Mouse (Mus musculus): ENCODE measurements at regions not wholly inside any gene's neighbourhood (a gene's known extent, or its start where the extent isn't known, plus 50 kb on each side); places are given as distances from the start of the nearest gene placed in this dataset.

- peak; percentile 71 to 72 for DNase-seq (ENCODE audit: low spot score in 2 of 2)
Observed at GRCm38 (mm10) chr3:42129821-42130560, 387.6 kb downstream of the D3Ertd751e start.

GRCm38 (mm10) chr3:42132322-42132721, 389.9 kb downstream of the D3Ertd751e start:
- no peak for DNase-seq (ENCODE audit: low spot score in 2 of 2)

- DNase-seq (ENCODE audit: low spot score in 2 of 2): no peak
Observed at GRCm38 (mm10) chr3:42153372-42153771, 411.0 kb downstream of the D3Ertd751e start.

GRCm38 (mm10) chr3:42154909-42155308, 412.5 kb downstream of the D3Ertd751e start:
- DNase-seq (ENCODE audit: low spot score in 2 of 2): no peak

- peak in 1 of 2 experiments; percentile 11 for DNase-seq (ENCODE audit: low spot score in 2 of 2)
Observed at GRCm38 (mm10) chr3:42163666-42164065, 421.3 kb downstream of the D3Ertd751e start.

- DNase-seq (ENCODE audit: low spot score in 2 of 2): no peak
Observed at GRCm38 (mm10) chr3:42199206-42199605, 456.8 kb downstream of the D3Ertd751e start.

- DNase-seq (ENCODE audit: low spot score in 2 of 2): no peak
Observed at GRCm38 (mm10) chr3:42201373-42201772, 459.0 kb downstream of the D3Ertd751e start.

- DNase-seq (ENCODE audit: low spot score in 2 of 2): no peak
Observed at GRCm38 (mm10) chr3:42205640-42206039, 463.2 kb downstream of the D3Ertd751e start.

GRCm38 (mm10) chr3:42211420-42211819, 469.0 kb downstream of the D3Ertd751e start:
- no peak for DNase-seq (ENCODE audit: low spot score in 2 of 2)

- no peak for DNase-seq (ENCODE audit: low spot score in 2 of 2)
Observed at GRCm38 (mm10) chr3:42212456-42212855, 470.0 kb downstream of the D3Ertd751e start.

GRCm38 (mm10) chr3:42213163-42213562, 470.8 kb downstream of the D3Ertd751e start:
- DNase-seq (ENCODE audit: low spot score in 2 of 2): no peak

GRCm38 (mm10) chr3:42214624-42215276, 472.3 kb downstream of the D3Ertd751e start:
- no peak for DNase-seq (ENCODE audit: low spot score in 2 of 2)

- DNase-seq (ENCODE audit: low spot score in 2 of 2): no peak
Observed at GRCm38 (mm10) chr3:42218719-42219118, 476.3 kb downstream of the D3Ertd751e start.

- DNase-seq (ENCODE audit: low spot score in 2 of 2): peak; percentile 41 to 49
Observed at GRCm38 (mm10) chr3:42227679-42228398, 485.4 kb downstream of the D3Ertd751e start.

GRCm38 (mm10) chr3:42228399-42228755, 486.0 kb downstream of the D3Ertd751e start:
- DNase-seq (ENCODE audit: low spot score in 2 of 2): no peak

- no peak for DNase-seq (ENCODE audit: low spot score in 2 of 2)
Observed at GRCm38 (mm10) chr3:42232268-42232667, 489.9 kb downstream of the D3Ertd751e start.

GRCm38 (mm10) chr3:42233756-42234155, 491.3 kb downstream of the D3Ertd751e start:
- DNase-seq (ENCODE audit: low spot score in 2 of 2): no peak

- DNase-seq (ENCODE audit: low spot score in 2 of 2): no peak
Observed at GRCm38 (mm10) chr3:42235515-42235914, 493.1 kb downstream of the D3Ertd751e start.
